Mouse (Mus musculus) brain, embryonic 18.5 days (tissue): ENCODE measurements around the gene Kat2b.
"Not testable (repeated sequence)": the region's sequence is repeated elsewhere in the genome, so short reads cannot be mapped to it uniquely, and the experiment has no call there.

Source experiments
- DNase-seq: peaks from one replicate; pipeline ENCODE4 v3.0.0-alpha.2; 2012; ENCODE audit warnings: low read depth, low spot score

Gene Kat2b

DNA sequence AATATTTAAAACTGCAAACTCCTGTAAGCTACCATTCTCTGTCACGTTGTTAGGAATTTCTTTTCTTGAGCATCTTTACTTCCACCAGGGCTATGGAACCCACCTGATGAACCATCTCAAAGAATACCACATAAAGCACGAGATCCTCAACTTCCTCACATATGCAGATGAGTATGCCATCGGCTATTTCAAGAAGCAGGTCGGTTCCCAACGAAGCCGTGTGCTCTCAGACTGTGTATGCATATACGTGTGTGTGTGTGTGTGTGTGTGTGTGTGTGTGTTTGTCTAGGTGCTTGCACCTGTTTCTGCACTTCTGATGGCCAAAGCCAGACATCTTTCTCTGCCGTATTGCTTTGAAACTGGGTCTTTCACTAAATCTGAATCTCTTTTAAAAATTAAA lies 92.6 kb downstream of the Kat2b start:
- DNase-seq: no peak

DNA sequence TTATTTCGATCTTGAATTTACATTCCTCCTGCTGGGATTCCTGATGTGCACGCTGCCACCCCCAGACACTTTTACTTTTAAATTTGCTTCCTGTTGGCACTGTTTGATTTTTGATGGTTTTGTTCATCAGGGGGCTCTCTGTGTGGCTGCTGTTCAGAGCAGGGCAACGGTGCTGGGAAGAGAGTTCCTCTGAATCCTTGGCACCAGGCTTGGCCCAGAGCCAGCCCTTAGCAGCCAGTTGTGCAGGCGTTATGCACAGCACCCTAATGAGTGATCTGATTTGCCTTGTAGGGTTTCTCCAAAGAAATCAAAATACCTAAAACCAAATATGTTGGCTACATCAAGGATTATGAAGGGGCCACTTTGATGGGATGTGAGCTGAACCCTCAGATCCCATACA lies 93.1 kb downstream of the Kat2b start:
- no peak for DNase-seq

DNA sequence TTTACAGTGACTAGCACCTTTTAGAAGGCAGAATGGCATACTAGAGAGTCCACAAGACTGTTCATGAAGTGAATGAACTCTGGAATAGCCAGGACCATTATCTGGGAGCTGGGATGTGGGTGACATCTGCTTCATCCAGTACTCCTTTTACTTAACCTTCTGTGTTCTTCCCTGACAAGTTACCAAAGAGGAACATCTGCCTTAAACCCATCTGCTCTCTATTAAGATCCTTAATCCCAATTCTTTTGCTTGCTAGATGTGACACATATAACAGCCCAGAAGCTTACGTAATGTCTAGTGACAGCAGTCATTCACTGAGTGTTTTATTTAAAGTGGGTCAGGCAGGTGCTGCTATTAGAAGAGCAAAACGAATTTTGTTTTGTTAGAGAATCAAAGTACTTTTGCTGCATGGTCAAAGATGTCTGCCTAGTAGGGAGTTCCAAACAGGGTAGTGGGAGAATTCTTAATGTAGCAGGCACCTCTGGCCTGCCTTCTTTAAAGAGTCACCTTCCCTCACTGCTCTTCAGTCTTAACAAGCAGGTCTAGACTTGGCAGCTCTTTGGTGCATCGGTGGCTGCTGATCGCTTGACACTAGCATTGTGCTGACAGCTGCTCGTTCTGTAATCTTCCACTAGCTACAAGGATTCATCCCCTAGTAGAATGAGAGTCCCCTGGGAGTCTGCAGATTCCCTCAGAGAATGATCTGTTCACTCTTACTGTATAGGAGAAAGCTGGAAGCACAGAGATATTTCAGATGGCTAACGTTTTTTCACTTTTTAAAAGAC lies 94.6 kb downstream of the Kat2b start:
- no peak for DNase-seq

DNA sequence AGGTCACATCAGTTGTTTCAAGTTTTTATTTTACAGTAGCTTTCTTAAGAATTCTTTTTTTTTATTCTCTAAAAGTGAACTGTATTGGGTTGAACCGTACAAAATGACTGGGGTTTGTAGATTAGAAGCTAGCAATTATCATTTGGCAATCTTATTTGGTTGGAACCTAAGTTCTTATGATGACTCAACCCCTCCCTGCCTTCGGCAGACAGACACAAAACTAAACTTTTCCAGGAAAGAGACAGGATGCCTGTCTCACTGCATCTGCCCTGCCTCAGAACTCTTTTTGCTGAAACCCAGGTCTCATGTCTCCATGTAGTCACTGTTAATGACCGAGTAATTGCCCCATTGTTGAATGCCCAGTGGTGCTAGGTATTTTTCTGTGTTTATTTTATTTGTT lies 97.6 kb downstream of the Kat2b start:
- DNase-seq: no peak

DNA sequence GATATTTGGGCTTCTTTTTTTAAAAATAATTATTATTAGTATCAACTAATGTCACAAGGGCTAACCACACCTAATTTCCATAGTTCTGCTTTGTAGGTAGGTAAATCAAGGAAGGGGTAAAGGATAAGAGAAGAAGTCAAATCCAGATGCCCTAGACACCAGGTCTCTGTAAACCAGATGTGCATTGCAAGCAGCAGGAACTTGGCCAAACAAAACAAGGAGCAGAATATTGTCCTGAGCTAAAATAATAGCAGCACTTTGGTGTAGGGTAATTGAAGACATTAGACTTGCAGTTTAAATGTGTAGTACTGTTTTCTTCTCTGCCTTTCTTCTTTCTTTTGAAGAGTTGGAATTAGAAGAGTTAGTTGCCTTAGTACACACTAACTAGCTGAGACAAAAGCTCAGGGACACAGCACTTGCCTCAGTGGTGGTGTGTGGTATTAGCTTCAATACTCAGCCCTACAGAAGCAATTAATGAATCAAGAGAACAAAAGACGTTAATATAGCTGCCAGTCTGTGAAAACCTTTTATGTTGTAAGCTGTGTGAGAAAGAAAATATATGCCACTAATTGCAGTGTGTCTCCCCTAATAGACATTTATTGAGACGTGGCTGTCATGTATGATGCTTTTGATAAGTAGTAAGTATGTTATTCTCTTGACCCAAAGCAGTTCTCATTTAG lies 98.2 kb downstream of the Kat2b start:
- DNase-seq: no peak

DNA sequence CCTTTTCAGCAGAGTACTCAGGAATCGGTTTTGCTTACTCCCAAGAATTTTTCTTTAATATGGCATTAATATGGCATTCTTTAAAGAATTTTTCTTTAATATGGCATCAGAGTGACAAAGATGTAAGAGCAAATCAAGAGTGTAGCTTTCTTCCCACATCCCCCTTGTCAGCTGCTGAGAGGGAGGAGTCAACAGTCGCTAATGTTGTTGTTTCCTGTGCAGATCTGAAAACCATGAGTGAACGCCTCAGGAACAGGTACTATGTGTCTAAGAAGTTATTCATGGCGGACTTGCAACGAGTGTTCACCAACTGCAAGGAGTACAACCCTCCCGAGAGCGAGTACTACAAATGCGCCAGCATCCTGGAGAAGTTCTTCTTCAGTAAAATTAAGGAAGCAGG lies 103.8 kb downstream of the Kat2b start:
- DNase-seq: no peak

DNA sequence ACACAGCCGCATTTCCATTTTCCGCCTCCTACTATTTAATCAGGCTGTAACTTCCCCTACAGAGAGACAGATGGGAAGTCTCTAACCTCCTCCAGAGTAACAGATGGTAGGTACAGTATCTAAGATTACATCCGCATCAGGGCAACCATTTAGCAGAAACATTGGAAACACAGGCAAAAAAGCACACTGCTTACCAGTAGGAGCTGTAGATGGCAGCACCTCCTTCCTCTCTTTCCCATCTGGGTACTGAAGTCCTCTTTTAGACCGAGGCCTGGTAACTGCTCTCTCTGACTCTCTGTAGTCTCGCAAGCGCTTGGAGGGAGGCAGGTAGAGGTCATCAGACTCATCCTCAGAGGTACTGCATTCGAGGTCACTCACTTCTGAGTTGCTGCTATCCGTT lies 112.1 kb downstream of the Kat2b start:
- DNase-seq: no peak

DNA sequence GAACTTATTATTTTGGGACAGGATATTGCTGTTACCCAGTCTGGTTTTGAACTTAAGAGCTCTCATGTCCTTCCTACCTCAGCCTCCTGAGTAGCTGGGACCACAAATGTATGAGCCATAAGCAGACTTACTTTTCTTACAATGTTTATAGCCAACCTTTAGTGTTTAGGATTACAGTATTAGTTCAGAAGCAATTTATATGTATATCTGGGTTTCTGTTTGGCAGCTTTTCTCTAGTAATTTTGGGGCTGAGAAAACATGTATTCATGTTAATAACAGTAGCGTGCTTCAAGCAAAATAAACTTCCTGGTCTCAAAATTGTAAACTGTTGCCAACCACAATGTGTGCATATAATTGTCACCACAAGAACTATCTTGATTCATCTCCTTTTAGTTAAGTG lies 121.7 kb downstream of the Kat2b start:
- DNase-seq: no peak

DNA sequence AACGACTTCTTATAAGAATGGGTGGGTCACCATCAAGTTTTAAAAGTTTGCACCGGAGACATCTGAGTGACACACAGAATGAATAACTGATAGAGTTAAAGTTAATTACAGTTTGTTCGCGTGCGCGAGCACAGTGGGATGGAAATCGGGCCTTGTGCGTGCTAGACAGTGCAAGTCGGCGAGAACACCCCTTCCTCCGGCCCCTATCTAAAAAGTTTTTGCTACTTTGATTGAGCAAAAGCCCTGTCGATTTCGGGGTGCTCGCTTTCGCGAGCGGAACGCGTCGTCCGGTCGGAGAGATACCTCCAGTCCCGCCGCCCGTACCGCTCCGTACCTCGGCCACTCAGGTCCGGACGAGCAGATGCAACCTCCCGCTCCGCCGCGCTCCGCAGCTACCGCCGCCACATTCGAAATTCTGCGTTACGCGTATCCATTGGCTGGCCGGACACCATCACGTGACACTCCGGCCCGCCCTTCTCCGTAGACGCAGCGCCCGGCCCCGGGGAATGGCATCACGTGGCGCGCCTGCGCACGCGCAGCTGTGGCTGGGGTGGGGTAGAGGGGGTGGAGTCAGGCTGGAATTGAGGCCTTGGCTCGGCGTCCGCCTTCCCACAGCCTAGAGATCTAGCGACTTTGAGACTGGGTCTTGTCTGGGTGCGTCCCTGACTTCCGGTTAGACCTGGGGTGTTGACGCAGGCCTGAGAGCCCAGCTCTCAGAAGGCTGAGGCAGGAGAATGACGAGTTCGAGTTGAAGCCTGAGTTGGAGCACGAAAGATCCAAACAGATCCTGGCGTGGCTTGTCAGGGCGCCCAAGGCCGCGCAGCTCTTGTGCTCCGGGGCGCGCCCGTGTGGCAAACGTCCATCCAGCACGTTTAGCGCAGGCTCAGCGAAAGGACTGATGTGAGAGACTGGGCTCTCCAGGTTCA lies 122.5 kb downstream of the Kat2b start, which contains the start of gene Sgo1:
Gene Sgo1 (minus strand): TSS at position 457 of the 926 bp plus-strand sequence.
- peak; percentile 94 for DNase-seq

DNA sequence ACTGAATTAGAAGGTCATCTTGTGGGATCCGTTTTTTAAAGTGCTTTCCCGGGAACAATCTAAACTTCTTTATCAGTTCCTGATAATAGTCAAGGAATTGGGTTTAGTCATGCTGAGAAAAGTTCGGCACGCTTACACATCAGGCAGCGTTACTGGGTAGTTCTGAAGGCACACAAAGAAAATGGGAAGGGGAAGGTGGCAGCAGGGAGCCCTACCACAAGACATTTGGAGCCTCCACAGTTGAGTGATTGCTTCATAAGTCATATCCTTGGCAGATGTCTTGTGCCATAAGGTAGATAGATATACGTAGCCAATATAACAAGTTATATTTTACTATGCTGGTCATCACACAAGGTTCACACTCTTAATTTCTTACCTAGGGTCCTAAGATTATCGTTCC lies 123.3 kb downstream of the Kat2b start:
- no peak for DNase-seq

DNA sequence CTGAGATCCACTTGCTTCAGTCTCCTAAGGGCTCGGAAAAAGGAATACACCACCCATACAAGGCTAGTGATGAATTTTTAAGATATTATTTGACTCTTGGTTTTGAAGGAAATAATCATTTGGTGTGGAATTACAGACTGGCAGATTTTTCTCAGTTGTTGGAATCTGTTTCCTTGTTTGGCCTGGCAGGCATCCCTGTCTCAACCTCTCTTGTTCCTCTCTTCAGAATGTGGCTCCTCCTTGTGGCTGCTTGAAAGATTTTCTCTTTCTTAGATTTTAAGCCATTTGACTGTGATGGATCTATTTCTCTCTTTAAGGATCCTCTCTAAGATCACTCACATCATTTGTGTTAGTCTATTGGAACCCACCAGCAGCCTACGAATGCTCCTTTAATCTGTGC lies 127.4 kb downstream of the Kat2b start:
- peak; percentile 8 for DNase-seq

DNA sequence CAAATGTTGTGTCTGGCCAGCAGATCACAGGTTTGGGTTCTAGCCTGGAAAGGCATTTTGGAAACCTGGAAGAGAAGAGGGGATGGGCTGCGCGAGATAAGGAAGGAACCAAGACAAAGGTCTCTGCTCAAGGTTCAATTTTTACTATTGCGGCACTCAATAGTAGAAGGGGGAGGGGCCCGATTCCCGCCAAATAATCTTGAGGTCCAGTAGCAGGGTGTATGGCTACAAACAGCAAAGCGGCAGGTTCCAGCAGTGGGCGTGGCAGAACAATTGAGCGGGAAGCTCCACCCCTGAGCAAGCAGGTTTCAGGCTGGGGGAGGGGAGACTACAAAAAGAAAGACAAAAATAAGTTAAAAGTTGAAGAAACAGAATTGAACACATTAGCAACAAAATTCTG lies 130.9 kb downstream of the Kat2b start:
- DNase-seq: not testable (repeated sequence)

DNA sequence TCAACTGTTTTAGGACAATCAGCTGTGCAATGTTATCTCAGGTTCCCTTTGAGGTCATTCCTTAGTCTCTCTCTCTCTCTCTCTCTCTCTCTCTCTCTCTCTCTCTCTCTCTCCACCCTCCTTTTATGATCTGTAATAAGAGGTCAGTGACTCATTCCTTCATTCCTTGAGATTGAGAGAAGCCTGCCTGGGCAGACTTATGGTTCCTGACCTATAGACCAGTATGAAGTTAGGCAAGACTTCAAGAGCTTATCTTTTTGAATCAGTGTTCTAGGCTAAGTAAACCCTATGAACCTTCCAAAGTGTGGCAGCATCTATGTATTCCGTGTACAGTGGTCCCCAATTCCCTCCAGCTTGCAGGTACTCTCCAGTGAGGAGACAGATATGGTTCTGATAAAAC lies 147.8 kb downstream of the Kat2b start:
- DNase-seq: no peak

DNA sequence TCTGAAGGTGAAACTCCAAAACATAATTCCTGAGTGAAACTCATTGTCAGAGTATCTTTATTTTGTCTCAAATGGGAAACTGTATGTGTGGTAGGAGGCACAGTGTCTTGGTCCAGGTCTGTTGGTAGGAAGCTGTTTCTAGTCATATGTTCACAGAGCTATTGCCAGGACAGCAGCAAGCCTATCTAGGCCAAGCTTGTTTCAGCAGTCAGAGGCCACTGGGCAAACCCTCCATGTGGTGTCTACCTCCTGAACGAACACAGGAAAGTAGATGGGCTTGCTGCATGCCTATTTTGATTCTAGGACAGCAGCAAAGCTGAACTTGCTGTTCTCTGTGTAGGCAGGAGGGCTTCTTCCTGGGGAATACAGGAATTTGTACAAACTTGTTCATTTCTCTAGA lies 148.5 kb downstream of the Kat2b start:
- DNase-seq: not testable (repeated sequence)

DNA sequence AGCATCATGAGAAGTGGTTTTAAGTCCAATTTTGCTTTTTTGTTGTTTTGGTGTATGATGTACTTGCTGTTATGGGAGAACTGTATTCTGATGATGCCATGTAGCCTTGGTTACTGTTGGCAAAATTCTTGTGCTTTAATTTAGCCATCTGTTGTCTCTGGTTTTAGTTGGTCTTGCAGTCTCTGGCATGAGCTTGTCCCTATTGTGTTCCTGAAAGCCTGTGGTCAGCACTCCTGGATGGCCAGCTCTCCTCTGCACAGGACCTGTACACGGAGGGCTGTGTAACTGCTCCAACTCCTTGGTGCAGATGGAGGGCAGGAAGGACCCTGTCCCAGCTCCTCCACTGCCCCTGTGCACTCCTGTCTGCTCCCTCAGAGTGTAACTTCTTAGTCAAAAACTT lies 151.8 kb downstream of the Kat2b start:
- no peak for DNase-seq

DNA sequence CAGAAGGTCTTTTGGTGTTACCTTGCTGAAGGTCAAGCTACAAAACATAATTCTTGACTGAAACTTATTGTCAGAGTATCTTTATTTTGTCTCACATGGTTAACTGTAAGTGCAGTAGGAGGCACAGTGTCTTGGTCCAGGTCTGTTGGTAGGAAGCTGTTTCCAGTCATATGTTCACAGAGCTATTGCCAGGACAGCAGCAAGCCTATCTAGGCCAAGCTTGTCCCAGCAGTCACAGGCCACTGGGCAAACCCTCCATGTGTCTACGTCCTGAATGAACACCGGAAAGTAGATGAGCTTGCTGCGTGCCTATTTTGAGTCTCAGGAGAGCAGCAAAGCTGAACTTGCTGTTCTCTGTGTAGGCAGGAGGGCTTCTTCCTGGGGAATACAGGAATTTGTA lies 152.3 kb downstream of the Kat2b start:
- not testable (repeated sequence) for DNase-seq
